Mouse (Mus musculus) layer of hippocampus, adult 2 months (tissue): ENCODE results near the gene Shroom1. TPM values are rescaled to one million over a fixed set of nuclear protein-coding genes. Genes with fewer than 3 reads are reported as not detected.
"Not testable (repeated sequence)": the region's sequence is repeated elsewhere in the genome, so short reads cannot be mapped to it uniquely, and the experiment has no call there.

Experiments
- DNase-seq, 2 experiments: peaks; one replicate each; pipeline ENCODE4 v3.0.0; 2022; ENCODE audit warnings: low spot score in 2 of 2
- H3K27ac ChIP-seq: fragments of 200-600 bp; 2 replicates; pipeline ENCODE4 v1.8.1; 2022
- H3K4me3 ChIP-seq: fragments of 200-600 bp; 2 replicates; pipeline ENCODE4 v1.8.1; 2022; ENCODE audit warnings: mild to moderate bottlenecking
- CTCF ChIP-seq: fragments of 200-600 bp; conservative IDR thresholded peaks from 2 replicates; pipeline ENCODE4 v1.8.1; 2022; ENCODE audit warnings: antibody characterized with exemption, mild to moderate bottlenecking, moderate library complexity
- long read RNA-seq, 2 experiments: library from polyadenylated mRNA; stranded (forward); transcript quantifications; one replicate each; pipeline ENCODE4 v2.0.0; 2021; ENCODE audit warnings: borderline mapping rate in 2 of 2
- total RNA-seq, 2 experiments: library from RNA; stranded (reverse); gene quantifications; 2 replicates each; pipeline ENCODE4 v1.2.3; 2021

Gene Shroom1
- total RNA-seq, result 1 to 10 TPM; 4.8 to 5.1 TPM
- long read RNA-seq, experiment 1, partial matches to known transcripts, result 2 of 7 reads
- long read RNA-seq, experiment 1, other reads (novel, unspliced or antisense), result 3 of 7 reads
- long read RNA-seq, experiment 2, partial matches to known transcripts, result 2 of 9 reads
- long read RNA-seq, experiment 2, other reads (novel, unspliced or antisense), result 3 of 9 reads

- H3K27ac ChIP-seq, result peak within 1 kb of the TSS; percentile 77; the same call in 1 of the 2 replicates
- TF ChIP-seq CTCF, result peak; percentile 73
- no peak for DNase-seq
These were observed at the start of gene Shroom1, which contains the start of gene Gm10447 for GRCm38 (mm10) chr11:53456474-53457371. Gene Shroom1, plus strand, starts transcription at chr11:53457205. Gene Gm10447, minus strand, starts transcription at chr11:53457110.

GRCm38 (mm10) chr11:53411738-53412137, 45.3 kb upstream of the Shroom1 start:
- peak; percentile 83 for TF ChIP-seq CTCF
- DNase-seq, result no peak
- no peak overlapping the region for H3K27ac ChIP-seq
- no peak overlapping the region for H3K4me3 ChIP-seq

More at GRCm38 (mm10) chr11:53456474-53457371, at the start of gene Shroom1, which contains the start of gene Gm10447:
- H3K4me3 ChIP-seq, result peak within 1 kb of the TSS; percentile 63

- DNase-seq, result no peak
- Histone ChIP-seq H3K4me3 (no peak overlapping the region), H3K27ac (no peak overlapping the region)
- no peak for TF ChIP-seq CTCF
These were observed 43.1 kb upstream of the Shroom1 start for GRCm38 (mm10) chr11:53413871-53414270.

GRCm38 (mm10) chr11:53418048-53418447, 39.0 kb upstream of the Shroom1 start:
- Histone ChIP-seq H3K27ac (no peak overlapping the region), H3K4me3 (no peak overlapping the region)
- DNase-seq, result no peak
- no peak for TF ChIP-seq CTCF

GRCm38 (mm10) chr11:53423036-53423435, 34.0 kb upstream of the Shroom1 start, which contains the start of gene Leap2:
Gene Leap2, minus strand, starts transcription at chr11:53423170.
- Histone ChIP-seq H3K27ac (no peak within 1 kb of the TSS), H3K4me3 (no peak within 1 kb of the TSS)
- TF ChIP-seq CTCF, result no peak
- no peak for DNase-seq

- DNase-seq, result no peak
- H3K4me3 ChIP-seq, result no peak overlapping the region
- peak overlapping the region; percentile 81 for H3K27ac ChIP-seq
- TF ChIP-seq CTCF, result no peak
These were observed 32.2 kb upstream of the Shroom1 start for GRCm38 (mm10) chr11:53424826-53425225.

- H3K27ac ChIP-seq, result peak overlapping the region; percentile 81
- H3K4me3 ChIP-seq, result no peak overlapping the region
- no peak for DNase-seq
- TF ChIP-seq CTCF, result no peak
These were observed 31.8 kb upstream of the Shroom1 start for GRCm38 (mm10) chr11:53425251-53425650.

- peak overlapping the region; percentile 81 for H3K27ac ChIP-seq
- TF ChIP-seq CTCF, result no peak
- H3K4me3 ChIP-seq, result no peak overlapping the region
- DNase-seq, result no peak
These were observed 31.2 kb upstream of the Shroom1 start for GRCm38 (mm10) chr11:53425711-53426255.

GRCm38 (mm10) chr11:53426914-53427313, 30.1 kb upstream of the Shroom1 start:
- H3K4me3 ChIP-seq, H3K27ac ChIP-seq, DNase-seq: not testable (repeated sequence)

- TF ChIP-seq CTCF, result no peak
- no peak overlapping the region for H3K4me3 ChIP-seq
- H3K27ac ChIP-seq, result no peak overlapping the region
- DNase-seq, result no peak
These were observed 28.9 kb upstream of the Shroom1 start for GRCm38 (mm10) chr11:53427993-53428715.

GRCm38 (mm10) chr11:53428716-53429057, 28.3 kb upstream of the Shroom1 start:
- no peak for TF ChIP-seq CTCF
- Histone ChIP-seq H3K27ac (no peak overlapping the region), H3K4me3 (no peak overlapping the region)
- no peak for DNase-seq

GRCm38 (mm10) chr11:53429182-53429581, 27.8 kb upstream of the Shroom1 start:
- DNase-seq, result no peak
- TF ChIP-seq CTCF, result no peak
- peak overlapping the region; percentile 96; the same call in 1 of the 2 replicates for H3K4me3 ChIP-seq

More at GRCm38 (mm10) chr11:53429182-53429581, 27.8 kb upstream of the Shroom1 start:
- H3K27ac ChIP-seq, result 0 out of 2 replicates have a peak overlapping the region, but pooled peaks have one; percentile 94
